Mouse (Mus musculus) midbrain, postnatal 0 days (tissue): ENCODE measurements at regions not wholly inside any gene's neighbourhood (a gene's known extent, or its start where the extent isn't known, plus 50 kb on each side); places are given as distances from the start of the nearest gene placed in this dataset.

Source experiments
- ATAC-seq: fragments of 200-750 bp; cut with Nextera tagmentation; 2 replicates; pipeline ENCODE4 v1.8.0; 2017; ENCODE audit warnings: moderate number of reproducible peaks, mild to moderate bottlenecking, moderate TSS enrichment, moderate library complexity; ENCODE audit not compliant: low FRiP score
- DNase-seq: peaks from one replicate; pipeline ENCODE4 v3.0.0-alpha.2; 2015; ENCODE audit warnings: low spot score
- H3K27ac ChIP-seq: fragments of 300-500 bp; sonication (generic); 2 replicates; pipeline ENCODE4 v1.5.1; 2014; ENCODE audit warnings: low read depth, mild to moderate bottlenecking, low read length, mixed read lengths
- H3K27me3 ChIP-seq: fragments of 300-500 bp; sonication (generic); 2 replicates; pipeline ENCODE4 v1.6.1; 2014; ENCODE audit warnings: low read length, control low read depth, mixed read lengths; ENCODE audit not compliant: insufficient read depth
- H3K36me3 ChIP-seq: fragments of 300-500 bp; sonication (generic); 2 replicates; pipeline ENCODE4 v1.6.1; 2014; ENCODE audit warnings: low read length, control low read depth, mixed read lengths; ENCODE audit not compliant: insufficient read depth
- H3K4me1 ChIP-seq: fragments of 300-500 bp; sonication (generic); 2 replicates; pipeline ENCODE4 v1.6.1; 2014; ENCODE audit warnings: mild to moderate bottlenecking, control low read depth, antibody characterized with exemption, low read length, mixed read lengths; ENCODE audit not compliant: insufficient read depth
- H3K4me2 ChIP-seq: fragments of 300-500 bp; sonication (generic); 2 replicates; pipeline ENCODE4 v1.6.1; 2014; ENCODE audit warnings: low read depth, mild to moderate bottlenecking, low read length, mixed read lengths; ENCODE audit not compliant: poor library complexity, severe bottlenecking
- H3K4me3 ChIP-seq: fragments of 300-500 bp; sonication (generic); 2 replicates; pipeline ENCODE4 v1.5.1; 2014; ENCODE audit warnings: low read depth, mild to moderate bottlenecking, low read length, moderate library complexity
- H3K9ac ChIP-seq: fragments of 300-500 bp; sonication (generic); replicated peaks from 2 replicates; pipeline ENCODE4 v1.6.1; 2014; ENCODE audit warnings: mild to moderate bottlenecking, low read length, moderate library complexity, mixed read lengths; ENCODE audit not compliant: poor library complexity, severe bottlenecking
- H3K9me3 ChIP-seq: fragments of 300-500 bp; sonication (generic); 2 replicates; pipeline ENCODE4 v1.6.1; 2016; ENCODE audit warnings: low read length, control low read depth
- CTCF ChIP-seq: IDR thresholded peaks from 2 replicates; pipeline ENCODE4 v1.5.1; 2016; ENCODE audit warnings: antibody characterized with exemption, mild to moderate bottlenecking
- WGBS: fragments of 180-500 bp; shearing (Covaris S2); extraction: QIAGEN DNeasy Blood & Tissue Kit; methylation state at CpG from one replicate; pipeline ENCODE4 v1.1.7; 2014; 5-methylcytosine and 5-hydroxymethylcytosine counted together

- H3K27me3 ChIP-seq, result no peaks in the 10 kb centered on the region
- no peak overlapping the region for H3K4me3 ChIP-seq
- ATAC-seq (no peak), DNase-seq (no peak)
- no peaks in the 10 kb centered on the region for H3K4me1 ChIP-seq
- no peaks in the 10 kb centered on the region for H3K9me3 ChIP-seq
- H3K27ac ChIP-seq, result no peak overlapping the region
- TF ChIP-seq CTCF, result no peak
- no peaks in the 10 kb centered on the region for H3K36me3 ChIP-seq
- no peak overlapping the region for H3K9ac ChIP-seq
- no peak overlapping the region for H3K4me2 ChIP-seq
- WGBS, result 88% methylated on average over 4 of the region's 4 CpGs
Measured at GRCm38 (mm10) chr6:135473146-135473545, 110.8 kb downstream of the Emp1 start.

GRCm38 (mm10) chr6:135488795-135489194, 126.5 kb downstream of the Emp1 start:
- ATAC-seq (no peak), DNase-seq (no peak)
- H3K9ac ChIP-seq, result no peak overlapping the region
- 51% methylated on average over 2 of the region's 2 CpGs for WGBS
- H3K36me3 ChIP-seq, result no peaks in the 10 kb centered on the region
- H3K4me3 ChIP-seq, result no peak overlapping the region
- no peaks in the 10 kb centered on the region for H3K27me3 ChIP-seq
- no peak for TF ChIP-seq CTCF
- no peaks in the 10 kb centered on the region for H3K9me3 ChIP-seq
- no peak overlapping the region for H3K27ac ChIP-seq
- no peak overlapping the region for H3K4me2 ChIP-seq
- no peaks in the 10 kb centered on the region for H3K4me1 ChIP-seq

GRCm38 (mm10) chr6:135493983-135494382, 131.6 kb downstream of the Emp1 start:
- no peak overlapping the region for H3K4me2 ChIP-seq
- WGBS, result 86% methylated on average over 1 of the region's 1 CpGs
- no peak for DNase-seq

GRCm38 (mm10) chr6:135495841-135496240, 133.5 kb downstream of the Emp1 start:
- Histone ChIP-seq H3K4me1 (no peaks in the 10 kb centered on the region), H3K36me3 (no peaks in the 10 kb centered on the region), H3K4me3 (no peak overlapping the region), H3K27me3 (no peaks in the 10 kb centered on the region), H3K27ac (no peak overlapping the region), H3K4me2 (no peak overlapping the region), H3K9ac (no peak overlapping the region), H3K9me3 (no peaks in the 10 kb centered on the region)
- ATAC-seq (no peak), DNase-seq (no peak)
- no peak for TF ChIP-seq CTCF
- 78% methylated on average over 2 of the region's 2 CpGs for WGBS

More at GRCm38 (mm10) chr6:135493983-135494382, 131.6 kb downstream of the Emp1 start:
- no peak for ATAC-seq
- H3K4me3 ChIP-seq, result no peak overlapping the region
- no peaks in the 10 kb centered on the region for H3K27me3 ChIP-seq
- H3K9me3 ChIP-seq, result no peaks in the 10 kb centered on the region
- no peak overlapping the region for H3K27ac ChIP-seq
- no peak for TF ChIP-seq CTCF
- H3K4me1 ChIP-seq, result no peaks in the 10 kb centered on the region
- H3K36me3 ChIP-seq, result no peaks in the 10 kb centered on the region
- H3K9ac ChIP-seq, result no peak overlapping the region

- WGBS, result 92% methylated on average over 6 of the region's 6 CpGs
- TF ChIP-seq CTCF, result 0 out of 2 replicates have a peak, but pooled peaks have one; percentile 30
- no peaks in the 10 kb centered on the region for H3K4me1 ChIP-seq
- no peaks in the 10 kb centered on the region for H3K9me3 ChIP-seq
- no peak for DNase-seq
- H3K27ac ChIP-seq, result no peak overlapping the region
- ATAC-seq, result no peak
- H3K36me3 ChIP-seq, result no peaks in the 10 kb centered on the region
- H3K4me2 ChIP-seq, result no peak overlapping the region
- H3K4me3 ChIP-seq, result no peak overlapping the region
- H3K27me3 ChIP-seq, result no peaks in the 10 kb centered on the region
- no peak overlapping the region for H3K9ac ChIP-seq
Measured at GRCm38 (mm10) chr6:135498592-135498991, 136.2 kb downstream of the Emp1 start.

GRCm38 (mm10) chr6:135500381-135500780, 138.0 kb downstream of the Emp1 start:
- ATAC-seq (no peak), DNase-seq (no peak)
- WGBS, result 65% methylated on average over 3 of the region's 3 CpGs
- no peaks in the 10 kb centered on the region for H3K36me3 ChIP-seq
- H3K4me3 ChIP-seq, result no peak overlapping the region
- H3K27me3 ChIP-seq, result no peaks in the 10 kb centered on the region
- TF ChIP-seq CTCF, result no peak
- H3K9me3 ChIP-seq, result no peaks in the 10 kb centered on the region
- no peak overlapping the region for H3K27ac ChIP-seq
- no peak overlapping the region for H3K4me2 ChIP-seq
- H3K9ac ChIP-seq, result no peak overlapping the region
- no peaks in the 10 kb centered on the region for H3K4me1 ChIP-seq
